Mouse (Mus musculus): Measurements from ENCODE around the gene Ube2i. TPM values are rescaled to one million over a fixed set of nuclear protein-coding genes. Genes with fewer than 3 reads are reported as not detected.

Ube2i gene
- total RNA-seq, 1 experiment from 2014 or later, result 385 TPM

DNA sequence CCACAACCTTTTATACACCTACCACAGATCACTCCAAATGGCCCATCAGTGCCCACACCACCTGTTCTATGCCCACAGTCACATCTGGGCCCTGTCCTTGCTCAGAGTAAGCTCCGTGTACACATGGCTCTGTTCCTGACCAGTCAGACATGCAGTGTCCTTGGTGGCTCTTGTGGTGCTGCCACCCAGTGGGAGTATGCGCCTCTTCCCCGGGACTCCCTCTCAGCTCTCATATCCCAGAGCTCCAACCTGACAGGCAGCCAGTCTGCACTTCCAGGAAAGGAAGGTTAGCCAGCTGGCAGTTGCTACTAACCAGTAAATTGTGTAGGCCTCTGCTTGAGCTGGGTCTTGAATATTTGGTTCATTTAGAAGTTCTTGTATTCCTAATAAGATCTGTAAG lies 10.0 kb downstream of the Ube2i start:
- ATAC-seq (replicated peaks in 1 of 2; ENCODE audit: insufficient read depth in 1 of 2, low FRiP score in 2 of 2, low TSS enrichment in 1 of 2, low read depth in 1 of 2, poor library complexity in 2 of 2, severe bottlenecking in 2 of 2), result no peak

GRCm38 (mm10) chr17:25257804-25258261 lies 16.6 kb downstream of the Ube2i start:
- no peak for ATAC-seq (replicated peaks in 1 of 2; ENCODE audit: insufficient read depth in 1 of 2, low FRiP score in 2 of 2, low TSS enrichment in 1 of 2, low read depth in 1 of 2, poor library complexity in 2 of 2, severe bottlenecking in 2 of 2)

DNA sequence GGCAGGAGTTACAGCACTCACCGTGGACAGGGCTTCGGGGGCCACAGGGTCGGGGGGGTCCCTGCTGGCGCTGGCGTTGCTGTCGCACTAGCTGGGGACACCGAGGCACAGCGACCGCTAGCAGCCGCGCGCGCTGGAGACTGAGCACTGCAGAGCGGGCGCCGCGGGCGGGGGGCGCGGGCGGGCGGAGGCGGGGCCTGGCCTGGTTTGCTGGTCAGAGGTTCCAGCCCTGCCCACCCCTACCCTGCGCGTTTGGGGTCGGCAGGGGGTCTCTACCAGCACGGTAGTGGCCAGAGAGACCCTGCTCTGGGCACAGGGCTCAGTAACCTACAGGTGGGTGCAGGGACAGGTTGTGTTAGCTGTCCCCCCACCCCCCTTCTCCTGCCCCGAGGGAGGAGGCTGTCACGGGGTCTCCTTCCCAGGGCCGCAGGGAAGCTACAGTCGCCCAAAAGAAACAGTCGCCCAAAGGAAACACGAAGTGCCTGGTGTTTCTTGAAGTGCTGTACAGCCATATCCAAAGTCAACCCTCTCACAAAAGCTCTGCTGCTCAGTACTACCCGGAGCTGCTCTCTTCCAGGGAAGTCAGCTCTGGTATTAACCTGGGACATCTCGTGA lies 18.2 kb downstream of the Ube2i start, which contains the start of gene Baiap3:
TSS of gene Baiap3 (minus strand) at position 225 of the 615 bp plus-strand sequence.
- ATAC-seq (replicated peaks in 1 of 2; ENCODE audit: insufficient read depth in 1 of 2, low FRiP score in 2 of 2, low TSS enrichment in 1 of 2, low read depth in 1 of 2, poor library complexity in 2 of 2, severe bottlenecking in 2 of 2), result no peak

DNA sequence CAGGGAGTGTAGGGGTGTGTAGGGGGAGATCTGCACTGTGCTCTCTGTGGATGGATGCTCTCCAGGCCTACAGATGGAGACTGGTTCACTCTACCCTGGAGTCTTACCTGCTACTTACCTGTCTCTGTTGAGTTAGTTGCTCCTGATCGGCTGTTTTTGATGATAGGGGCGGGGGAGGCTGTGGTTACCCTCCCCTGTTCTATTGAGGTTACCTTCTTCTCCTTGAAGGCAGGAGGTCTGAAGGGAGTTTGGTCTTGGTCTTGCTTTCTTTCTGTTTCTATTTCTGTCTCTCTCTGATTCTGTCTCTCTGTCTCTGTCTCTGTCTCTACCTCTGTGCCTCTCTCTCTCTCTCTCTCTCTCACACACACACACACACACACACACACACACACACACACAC lies 19.3 kb downstream of the Ube2i start:
- no peak for ATAC-seq (replicated peaks in 1 of 2; ENCODE audit: insufficient read depth in 1 of 2, low FRiP score in 2 of 2, low TSS enrichment in 1 of 2, low read depth in 1 of 2, poor library complexity in 2 of 2, severe bottlenecking in 2 of 2)

GRCm38 (mm10) chr17:25253760-25254159 lies 20.7 kb downstream of the Ube2i start:
- ATAC-seq (replicated peaks in 1 of 2; ENCODE audit: insufficient read depth in 1 of 2, low FRiP score in 2 of 2, low TSS enrichment in 1 of 2, low read depth in 1 of 2, poor library complexity in 2 of 2, severe bottlenecking in 2 of 2), result no peak

- ATAC-seq (replicated peaks in 1 of 2; ENCODE audit: insufficient read depth in 1 of 2, low FRiP score in 2 of 2, low TSS enrichment in 1 of 2, low read depth in 1 of 2, poor library complexity in 2 of 2, severe bottlenecking in 2 of 2), result no peak
These were observed 21.8 kb downstream of the Ube2i start for GRCm38 (mm10) chr17:25252643-25253042.

DNA sequence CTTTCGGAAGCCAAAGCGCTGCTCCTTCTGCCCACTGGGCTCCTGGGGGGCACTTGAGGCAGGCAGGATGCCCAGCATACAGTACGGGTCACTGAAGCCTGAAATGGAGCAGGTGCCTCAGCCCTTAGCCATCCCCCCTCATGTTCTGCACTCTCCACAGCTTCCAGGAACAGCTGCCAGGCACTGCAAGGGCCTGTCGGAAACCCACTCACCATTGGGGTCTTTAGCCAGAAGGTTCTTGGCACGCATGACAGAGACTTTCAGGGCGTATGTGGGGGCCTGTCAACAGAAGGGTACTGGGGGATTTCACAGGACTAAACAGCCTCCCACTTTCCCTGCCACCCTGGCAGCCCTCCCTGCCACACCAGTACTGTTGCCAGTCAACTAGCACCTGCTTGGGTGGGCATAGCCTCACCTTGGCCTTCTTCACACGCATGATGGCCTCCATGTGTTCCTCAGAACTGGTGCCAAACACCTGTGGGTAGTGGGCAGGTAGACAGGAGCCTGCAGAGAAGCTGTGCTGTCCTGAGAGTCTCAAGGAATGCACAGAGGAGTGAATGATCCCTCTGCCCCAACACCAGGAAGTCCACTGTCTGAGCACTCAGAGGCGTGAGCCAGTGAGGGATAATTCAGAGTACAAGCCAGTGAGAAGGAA lies 24.1 kb downstream of the Ube2i start:
- no peak for ATAC-seq (replicated peaks in 1 of 2; ENCODE audit: insufficient read depth in 1 of 2, low FRiP score in 2 of 2, low TSS enrichment in 1 of 2, low read depth in 1 of 2, poor library complexity in 2 of 2, severe bottlenecking in 2 of 2)

- ATAC-seq (replicated peaks in 1 of 2; ENCODE audit: insufficient read depth in 1 of 2, low FRiP score in 2 of 2, low TSS enrichment in 1 of 2, low read depth in 1 of 2, poor library complexity in 2 of 2, severe bottlenecking in 2 of 2), result peak; percentile 81 to 84
These were observed 26.2 kb downstream of the Ube2i start for GRCm38 (mm10) chr17:25248033-25248750.

GRCm38 (mm10) chr17:25244239-25244638 lies 30.2 kb downstream of the Ube2i start:
- no peak for ATAC-seq (replicated peaks in 1 of 2; ENCODE audit: insufficient read depth in 1 of 2, low FRiP score in 2 of 2, low TSS enrichment in 1 of 2, low read depth in 1 of 2, poor library complexity in 2 of 2, severe bottlenecking in 2 of 2)

DNA sequence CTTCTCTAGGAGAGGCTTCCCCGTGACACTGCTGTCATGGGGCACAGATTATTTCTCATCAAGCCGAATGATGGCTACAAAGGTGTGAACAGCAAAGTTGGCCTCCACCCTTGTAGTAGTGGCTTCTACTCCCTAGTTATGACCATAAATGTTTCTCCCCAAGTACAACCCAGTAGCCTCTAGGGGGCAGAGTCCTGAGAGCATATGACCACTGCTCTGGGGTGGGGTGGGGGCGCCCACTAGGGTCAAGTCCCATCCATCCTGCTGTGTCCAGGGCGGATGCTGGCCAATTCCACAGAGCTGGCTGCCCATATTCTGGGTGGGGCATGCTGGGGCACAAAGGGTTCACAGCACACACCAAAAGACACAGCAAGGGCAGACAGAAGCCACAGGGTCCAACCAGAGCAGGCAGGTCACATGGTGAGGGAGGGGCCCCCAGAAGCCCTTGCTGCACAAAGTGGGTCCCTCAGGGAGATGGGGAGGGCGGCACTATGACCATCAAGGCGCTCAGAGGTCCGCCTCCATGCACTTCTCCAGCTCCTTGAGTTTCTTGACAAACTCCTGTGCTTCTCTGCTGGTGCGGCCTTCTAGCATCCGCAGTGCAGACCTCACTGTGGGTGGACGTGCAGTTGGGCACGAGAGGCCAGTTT lies 31.2 kb downstream of the Ube2i start:
- no peak for ATAC-seq (replicated peaks in 1 of 2; ENCODE audit: insufficient read depth in 1 of 2, low FRiP score in 2 of 2, low TSS enrichment in 1 of 2, low read depth in 1 of 2, poor library complexity in 2 of 2, severe bottlenecking in 2 of 2)

DNA sequence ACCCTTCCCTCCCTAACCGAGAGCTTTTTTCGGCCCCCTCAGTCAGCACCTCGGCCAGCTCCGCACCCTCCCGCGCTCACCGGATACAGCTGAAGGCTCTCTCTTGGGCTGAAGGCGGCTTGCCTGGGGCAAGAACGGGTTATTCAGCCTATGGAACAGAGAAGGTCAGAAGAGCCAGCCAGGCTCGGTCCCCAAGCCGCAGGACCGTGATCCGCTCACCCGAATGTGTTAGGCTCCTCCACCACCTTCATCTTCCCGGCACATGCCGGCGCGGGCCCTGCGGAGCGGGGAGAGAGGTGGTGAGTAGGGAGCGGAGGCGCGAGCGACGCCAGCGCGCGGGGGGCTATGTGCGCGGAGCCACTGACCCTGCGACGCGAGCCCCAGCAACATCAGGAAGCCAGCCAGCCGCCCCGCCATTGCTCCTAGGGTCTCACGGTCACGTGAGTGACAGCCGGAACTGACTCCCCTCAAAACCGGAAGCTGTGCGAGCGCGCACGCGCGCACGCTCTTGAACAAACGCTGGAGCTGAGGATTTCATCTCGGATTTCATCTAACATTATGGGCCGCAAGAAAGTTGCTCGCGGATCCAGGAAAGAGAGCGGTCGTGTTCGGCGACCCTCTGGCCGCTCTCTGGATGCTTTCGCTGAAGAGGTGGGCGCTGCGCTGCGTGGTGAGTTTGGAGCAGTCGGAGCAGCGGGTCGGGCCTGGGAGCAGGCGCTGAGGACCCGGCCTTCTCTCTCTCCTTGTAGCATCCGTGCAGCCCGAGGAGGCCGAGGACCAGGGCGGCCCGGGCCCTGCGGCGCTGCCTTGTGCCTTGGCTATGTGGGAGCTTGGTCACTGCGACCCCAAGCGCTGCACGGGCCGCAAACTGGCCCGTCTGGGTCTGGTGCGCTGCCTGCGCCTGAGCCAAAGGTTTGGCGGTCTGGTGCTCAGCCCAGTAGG lies 34.5 kb downstream of the Ube2i start, which contains the start of the genes Gnptg and Tsr3:
TSS of gene Gnptg (minus strand) at position 430 of the 942 bp plus-strand sequence.
TSS of gene Tsr3 (plus strand) at position 476 of the 942 bp plus-strand sequence.
- peak; percentile 55 to 85 for ATAC-seq (replicated peaks in 1 of 2; ENCODE audit: insufficient read depth in 1 of 2, low FRiP score in 2 of 2, low TSS enrichment in 1 of 2, low read depth in 1 of 2, poor library complexity in 2 of 2, severe bottlenecking in 2 of 2)

GRCm38 (mm10) chr17:25235635-25236034 lies 38.8 kb downstream of the Ube2i start:
- no peak for ATAC-seq (replicated peaks in 1 of 2; ENCODE audit: insufficient read depth in 1 of 2, low FRiP score in 2 of 2, low TSS enrichment in 1 of 2, low read depth in 1 of 2, poor library complexity in 2 of 2, severe bottlenecking in 2 of 2)

- ATAC-seq (replicated peaks in 1 of 2; ENCODE audit: insufficient read depth in 1 of 2, low FRiP score in 2 of 2, low TSS enrichment in 1 of 2, low read depth in 1 of 2, poor library complexity in 2 of 2, severe bottlenecking in 2 of 2), result 0 out of 4 replicates have a peak, but pooled peaks of 1 of the 2 experiments have one; percentile 30
These were observed 42.8 kb downstream of the Ube2i start for GRCm38 (mm10) chr17:25231621-25232020.

- ATAC-seq (replicated peaks in 1 of 2; ENCODE audit: insufficient read depth in 1 of 2, low FRiP score in 2 of 2, low TSS enrichment in 1 of 2, low read depth in 1 of 2, poor library complexity in 2 of 2, severe bottlenecking in 2 of 2), result no peak
These were observed 43.7 kb downstream of the Ube2i start for GRCm38 (mm10) chr17:25230700-25231099.

DNA sequence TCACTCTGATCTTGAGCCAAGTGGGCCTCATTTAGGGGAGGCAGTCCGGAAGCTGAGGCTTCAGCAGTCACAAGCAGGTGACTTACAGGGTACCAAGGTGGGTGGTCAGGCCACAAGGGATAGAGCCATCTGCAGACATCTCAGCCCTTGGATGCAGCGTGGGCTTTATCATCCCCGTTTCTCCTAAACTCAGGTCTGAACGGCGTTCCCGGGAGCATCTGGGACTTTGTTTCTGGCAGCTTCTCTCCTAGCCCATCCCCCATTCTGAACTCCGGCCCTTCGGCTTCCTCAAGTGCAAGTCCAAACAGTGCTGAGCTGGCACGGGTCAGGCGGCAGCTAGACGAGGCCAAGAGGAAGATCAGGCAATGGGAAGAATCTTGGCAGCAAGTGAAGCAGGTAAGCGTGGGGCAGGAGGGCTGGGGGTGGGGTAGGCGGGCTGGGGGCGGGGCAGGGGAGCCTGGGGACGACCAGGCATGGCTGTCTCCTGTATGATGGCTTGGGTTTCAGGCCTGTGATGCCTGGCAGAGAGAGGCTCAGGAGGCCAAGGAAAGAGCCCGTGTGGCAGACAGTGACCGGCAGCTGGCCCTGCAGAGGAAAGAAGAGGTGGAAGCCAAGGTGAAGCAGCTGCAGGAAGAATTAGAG lies 44.3 kb downstream of the Ube2i start:
- peak; percentile 43 to 54; a peak in 1 of 4 replicates for ATAC-seq (replicated peaks in 1 of 2; ENCODE audit: insufficient read depth in 1 of 2, low FRiP score in 2 of 2, low TSS enrichment in 1 of 2, low read depth in 1 of 2, poor library complexity in 2 of 2, severe bottlenecking in 2 of 2)

GRCm38 (mm10) chr17:25227991-25228390 lies 46.4 kb downstream of the Ube2i start:
- ATAC-seq (replicated peaks in 1 of 2; ENCODE audit: insufficient read depth in 1 of 2, low FRiP score in 2 of 2, low TSS enrichment in 1 of 2, low read depth in 1 of 2, poor library complexity in 2 of 2, severe bottlenecking in 2 of 2), result no peak
